Mouse (Mus musculus) CH12.LX (cell line): ENCODE measurements around the gene Usp6nl. TPM values are rescaled to one million over a fixed set of nuclear protein-coding genes. Genes with fewer than 3 reads are reported as not detected.

Source experiments
- DNase-seq: peaks from one replicate; pipeline ENCODE4 v3.0.0-alpha.2; 2013; ENCODE audit errors: extremely low read depth
- H3K27ac ChIP-seq: 2 replicates; pipeline ENCODE4 v1.5.1; 2012; ENCODE audit warnings: low read depth, mild to moderate bottlenecking, control low read depth, moderate library complexity; ENCODE audit not compliant: insufficient read depth
- H3K27me3 ChIP-seq: replicated peaks from 2 replicates; pipeline ENCODE3; 2012; ENCODE audit warnings: inconsistent platforms
- H3K36me3 ChIP-seq, 2 experiments: replicated peaks in 1 of 2; 2 replicates each; pipeline versions ENCODE3 to v1.6.1; 2012; ENCODE audit warnings: inconsistent platforms in 1 of 2, low read length in 1 of 2, mild to moderate bottlenecking in 1 of 2, mixed read lengths in 1 of 2, moderate library complexity in 1 of 2; ENCODE audit not compliant: control insufficient read depth in 1 of 2, insufficient read depth in 1 of 2
- H3K4me1 ChIP-seq, 2 experiments: 2 replicates each; pipeline ENCODE4 v1.6.1; 2012; ENCODE audit warnings: inconsistent platforms in 1 of 2, moderate library complexity in 1 of 2; ENCODE audit not compliant: insufficient read depth in 2 of 2, control insufficient read depth in 1 of 2
- H3K4me2 ChIP-seq: 2 replicates; pipeline ENCODE4 v1.6.1; 2012; ENCODE audit warnings: low read depth, mild to moderate bottlenecking, control low read depth; ENCODE audit not compliant: poor library complexity, insufficient read depth, severe bottlenecking
- H3K4me3 ChIP-seq, 3 experiments: fragments of 150-350 bp in 1 of 3; sonication (generic) in 1 of 3; replicated peaks in 1 of 3; 2 replicates each; pipeline versions ENCODE3 to v1.5.1; 2011 to 2012; ENCODE audit warnings: low read depth in 2 of 3, low read length in 2 of 3, mild to moderate bottlenecking in 2 of 3, moderate library complexity in 2 of 3, control low read depth in 1 of 3, improper control_type of control experiment in 1 of 3, inconsistent platforms in 1 of 3, mixed read lengths in 1 of 3; ENCODE audit not compliant: poor library complexity in 1 of 3
- H3K79me2 ChIP-seq: replicated peaks from 2 replicates; pipeline ENCODE4 v1.6.1; 2012; ENCODE audit warnings: mild to moderate bottlenecking, moderate library complexity; ENCODE audit not compliant: control insufficient read depth, poor library complexity, insufficient read depth, severe bottlenecking; ENCODE audit errors: extremely low read depth
- H3K9ac ChIP-seq: 2 replicates; pipeline ENCODE4 v1.6.1; 2012; ENCODE audit warnings: low read depth, mild to moderate bottlenecking, control low read depth, moderate library complexity; ENCODE audit not compliant: insufficient read depth
- H3K9me3 ChIP-seq: replicated peaks from 2 replicates; pipeline ENCODE3; 2012; ENCODE audit warnings: low read length, inconsistent platforms, mixed read lengths
- BHLHE40 ChIP-seq: IDR thresholded peaks from 2 replicates; pipeline ENCODE4 v1.6.1; 2011; ENCODE audit warnings: mild to moderate bottlenecking, low read depth, low read length, improper control_type of control experiment
- CHD2 ChIP-seq: IDR thresholded peaks from 2 replicates; pipeline ENCODE4 v1.6.1; 2011; ENCODE audit warnings: low read length, improper control_type of control experiment
- E2F4 ChIP-seq: IDR thresholded peaks from 2 replicates; pipeline ENCODE4 v1.6.1; 2011; ENCODE audit warnings: low read depth, low read length, improper control_type of control experiment; ENCODE audit not compliant: insufficient replicate concordance
- EP300 ChIP-seq: IDR thresholded peaks from 2 replicates; pipeline ENCODE4 v1.6.1; 2011; ENCODE audit warnings: low read length, improper control_type of control experiment
- GABPA ChIP-seq: IDR thresholded peaks from 2 replicates; pipeline ENCODE4 v1.6.1; 2012; ENCODE audit warnings: low read depth, low read length, improper control_type of control experiment, inconsistent platforms; ENCODE audit not compliant: insufficient replicate concordance
- HCFC1 ChIP-seq: IDR thresholded peaks from 2 replicates; pipeline ENCODE4 v1.6.1; 2012; ENCODE audit warnings: low read depth, mild to moderate bottlenecking, inconsistent platforms, low read length, improper control_type of control experiment
- MAFK ChIP-seq: IDR thresholded peaks from 2 replicates; pipeline ENCODE4 v1.6.1; 2011; ENCODE audit warnings: low read length, improper control_type of control experiment; ENCODE audit not compliant: insufficient replicate concordance
- MAX ChIP-seq: IDR thresholded peaks from 2 replicates; pipeline ENCODE4 v1.6.1; 2011; ENCODE audit warnings: low read length, improper control_type of control experiment
- MEF2A ChIP-seq: IDR thresholded peaks from 2 replicates; pipeline ENCODE4 v1.6.1; 2014; ENCODE audit warnings: low read depth, mild to moderate bottlenecking, inconsistent platforms, low read length, improper control_type of control experiment, borderline replicate concordance
- NRF1 ChIP-seq: IDR thresholded peaks from 2 replicates; pipeline ENCODE4 v1.6.1; 2014; ENCODE audit warnings: low read depth, mild to moderate bottlenecking, inconsistent platforms, low read length, improper control_type of control experiment, moderate library complexity
- POLR2A ChIP-seq: IDR thresholded peaks from 2 replicates; pipeline ENCODE4 v1.6.1; 2011; ENCODE audit warnings: low read depth, mild to moderate bottlenecking, improper control_type of control experiment, low read length
- POLR2AphosphoS2 ChIP-seq: IDR thresholded peaks from 2 replicates; pipeline ENCODE4 v1.6.1; 2011; ENCODE audit warnings: low read depth, low read length, improper control_type of control experiment
- RAD21 ChIP-seq: IDR thresholded peaks from 2 replicates; pipeline ENCODE4 v1.6.1; 2011; ENCODE audit warnings: low read depth, mild to moderate bottlenecking, low read length, improper control_type of control experiment, moderate library complexity
- SIN3A ChIP-seq: IDR thresholded peaks from 2 replicates; pipeline ENCODE4 v1.6.1; 2012; ENCODE audit warnings: low read length, improper control_type of control experiment, inconsistent platforms
- SMC3 ChIP-seq: IDR thresholded peaks from 2 replicates; pipeline ENCODE4 v1.6.1; 2011; ENCODE audit warnings: low read depth, low read length, improper control_type of control experiment
- USF1 ChIP-seq: IDR thresholded peaks from 2 replicates; pipeline ENCODE4 v1.6.1; 2014; ENCODE audit warnings: low read depth, mild to moderate bottlenecking, inconsistent platforms, low read length, improper control_type of control experiment
- dilution Hi-C: fragments of 300-500 bp; cut with MboI; formaldehyde crosslinking; loops from 2 replicates; pipeline ENCODE4 v1.14.3; 2020; ENCODE audit warnings: low sequenced_read_pairs; ENCODE audit not compliant: extremely low pct_unique_long_range_greater_than_20kb, extremely low pct_ligation_motif_present
- in situ Hi-C: fragments of 300-500 bp; cut with MboI; formaldehyde crosslinking; loops from 3 replicates; pipeline ENCODE4 v1.14.3; 2019; ENCODE audit warnings: low sequenced_read_pairs, low pct_ligation_motif_present, low pct_unique_long_range_greater_than_20kb, mixed read lengths
- polyA plus RNA-seq: library from polyadenylated mRNA; unstranded; fragments of >175 nt; gene quantifications from 2 replicates; pipeline ENCODE4 v1.2.1, GENCODE M21; 2012; ENCODE audit warnings: low read depth; ENCODE audit not compliant: insufficient read length
- total RNA-seq, 2 experiments: library from RNA; depleted of rRNA; stranded (reverse); fragments of 300-350 nt in 1 of 2; fragments of >200 nt in 1 of 2; gene quantifications; 2 replicates each; pipeline ENCODE4 v1.2.3; 2012 to 2014

Usp6nl gene
- total and polyA plus RNA-seq, 3 experiments, result 4.1 to 12.1 (median 4.6) TPM

GRCm38 (mm10) chr2:6391261-6391660, 68.8 kb downstream of the Usp6nl start:
- Histone ChIP-seq H3K27ac (no peak overlapping the region), H3K79me2 (no peaks in the 10 kb centered on the region), H3K9ac (no peak overlapping the region), H3K4me3 (no peak overlapping the region), H3K36me3 (peaks cover 0 to 23% of the 10 kb centered on the region in 2 experiments), H3K4me2 (no peak overlapping the region), H3K4me1 (peaks cover 0 to 5% of the 10 kb centered on the region in 2 experiments; a peak in 1 of 4 replicates), H3K27me3 (no peaks in the 10 kb centered on the region), H3K9me3 (no peaks in the 10 kb centered on the region)
- no peak for DNase-seq
- dilution Hi-C loops (no loop called here), in situ Hi-C loops (no loop called here)
- TF ChIP-seq MAFK (no peak), MAX (no peak), POLR2A (no peak), CHD2 (no peak), NRF1 (no peak), MEF2A (no peak), HCFC1 (no peak), USF1 (no peak), RAD21 (no peak), GABPA (no peak), SMC3 (no peak), EP300 (no peak), E2F4 (no peak), BHLHE40 (no peak), SIN3A (no peak), POLR2AphosphoS2 (no peak)

- dilution Hi-C loops (no loop called here), in situ Hi-C loops (no loop called here)
- TF ChIP-seq BHLHE40 (no peak), NRF1 (no peak)
- no peak overlapping the region for H3K27ac ChIP-seq
- H3K4me1 ChIP-seq, result peaks cover 0 to 5% of the 10 kb centered on the region in 2 experiments; a peak in 1 of 4 replicates
- no peak overlapping the region for H3K4me3 ChIP-seq
- peaks cover 0 to 23% of the 10 kb centered on the region in 2 experiments for H3K36me3 ChIP-seq
- no peaks in the 10 kb centered on the region for H3K9me3 ChIP-seq
- no peak overlapping the region for H3K9ac ChIP-seq
- H3K27me3 ChIP-seq, result no peaks in the 10 kb centered on the region
- DNase-seq, result no peak
- no peaks in the 10 kb centered on the region for H3K79me2 ChIP-seq
- no peak overlapping the region for H3K4me2 ChIP-seq
Observed at GRCm38 (mm10) chr2:6391940-6392339, 69.5 kb downstream of the Usp6nl start.
